Mouse (Mus musculus) liver, embryonic 13.5 days (tissue): ENCODE results near the gene Ankrd36. TPM values are rescaled to one million over a fixed set of nuclear protein-coding genes. Genes with fewer than 3 reads are reported as not detected.

Experiments used
- ATAC-seq: fragments of 200-750 bp; cut with Nextera tagmentation; 2 replicates; pipeline ENCODE4 v1.8.0; 2017; ENCODE audit warnings: low read depth, mild to moderate bottlenecking, moderate number of reproducible peaks, moderate library complexity
- DNase-seq: peaks from one replicate; pipeline ENCODE4 v3.0.0; 2022
- H3K27ac ChIP-seq: fragments of 300-500 bp; sonication (generic); 2 replicates; pipeline ENCODE4 v1.5.1; 2015; ENCODE audit warnings: moderate library complexity, mild to moderate bottlenecking, inconsistent platforms
- H3K27me3 ChIP-seq: fragments of 300-500 bp; sonication (generic); 2 replicates; pipeline ENCODE4 v1.6.1; 2015; ENCODE audit warnings: mild to moderate bottlenecking, inconsistent platforms
- H3K36me3 ChIP-seq: fragments of 300-500 bp; sonication (generic); 2 replicates; pipeline ENCODE4 v1.6.1; 2015; ENCODE audit warnings: mild to moderate bottlenecking, inconsistent platforms
- H3K4me1 ChIP-seq: fragments of 300-500 bp; sonication (generic); replicated peaks from 2 replicates; pipeline ENCODE4 v1.6.1; 2015; ENCODE audit warnings: inconsistent platforms
- H3K4me2 ChIP-seq: fragments of 300-500 bp; sonication (generic); 2 replicates; pipeline ENCODE4 v1.6.1; 2015; ENCODE audit warnings: inconsistent platforms, mild to moderate bottlenecking, moderate library complexity
- H3K4me3 ChIP-seq: fragments of 300-500 bp; sonication (generic); replicated peaks from 2 replicates; pipeline ENCODE4 v1.5.1; 2015; ENCODE audit warnings: mild to moderate bottlenecking, inconsistent platforms
- H3K9ac ChIP-seq: fragments of 300-500 bp; sonication (generic); 2 replicates; pipeline ENCODE4 v1.6.1; 2015; ENCODE audit warnings: mild to moderate bottlenecking, inconsistent platforms
- H3K9me3 ChIP-seq: fragments of 300-500 bp; sonication (generic); replicated peaks from 2 replicates; pipeline ENCODE4 v1.6.1; 2016; ENCODE audit warnings: inconsistent platforms
- WGBS: fragments of 180-500 bp; shearing (Covaris S2); methylation state at CpG from one replicate; pipeline ENCODE4 v1.1.7; 2015; ENCODE audit not compliant: insufficient replicate concordance; 5-methylcytosine and 5-hydroxymethylcytosine counted together
- polyA plus RNA-seq: library from polyadenylated mRNA; unstranded; fragments of >200 nt; fragmentation: Nextera tagmentation; extraction: Ambion mirVana; gene quantifications from 2 replicates; pipeline ENCODE4 v1.2.1, GENCODE M21; 2015

Gene Ankrd36
- polyA plus RNA-seq = 1.1 and 1.5 TPM in 2 replicates

GRCm38 (mm10) chr11:5569474-5569873, at the start of gene Ankrd36:
TSS of gene Ankrd36 (plus strand) at chr11:5569684.
- ATAC-seq (no peak), DNase-seq (no peak)
- Histone ChIP-seq H3K27me3 (no peaks in the 10 kb centered on the region), H3K4me1 (peaks cover 39% of the 10 kb centered on the region), H3K4me3 (no peak within 1 kb of the TSS), H3K9ac (no peak within 1 kb of the TSS), H3K4me2 (no peak within 1 kb of the TSS), H3K9me3 (peaks cover 5% of the 10 kb centered on the region; the same call in 1 of the 2 replicates), H3K36me3 (no peaks in the 10 kb centered on the region), H3K27ac (no peak within 1 kb of the TSS)
- 83% methylated on average over 12 of the region's 12 CpGs for whole genome bisulfite sequencing

- H3K9ac ChIP-seq = peak within 1 kb of the TSS; percentile 98
- H3K4me1 ChIP-seq = peaks cover 33% of the 10 kb centered on the region
- peaks cover 34% of the 10 kb centered on the region for H3K36me3 ChIP-seq
- H3K4me2 ChIP-seq = peak within 1 kb of the TSS; percentile 89
- H3K27me3 ChIP-seq = no peaks in the 10 kb centered on the region
- H3K27ac ChIP-seq = peak within 1 kb of the TSS; percentile 95
- DNase-seq (peak; percentile 94), ATAC-seq (peak; percentile 95)
- H3K9me3 ChIP-seq = no peaks in the 10 kb centered on the region
- under 1% methylated on average over 72 of the region's 72 CpGs for WGBS
- H3K4me3 ChIP-seq = peak within 1 kb of the TSS; percentile 94
These were observed 48.8 kb upstream of the Ankrd36 start, which contains the start of gene Xbp1 for GRCm38 (mm10) chr11:5520412-5521265. TSS of gene Xbp1 (plus strand) at chr11:5520659.

GRCm38 (mm10) chr11:5521266-5521515, 48.3 kb upstream of the Ankrd36 start:
- ATAC-seq (peak; percentile 22), DNase-seq (no peak)
- WGBS = under 1% methylated on average over 13 of the region's 13 CpGs

GRCm38 (mm10) chr11:5521516-5522291, 47.8 kb upstream of the Ankrd36 start:
- Histone ChIP-seq H3K27me3 (no peaks in the 10 kb centered on the region), H3K4me1 (peaks cover 33% of the 10 kb centered on the region), H3K9ac (peak overlapping the region; percentile 98), H3K27ac (peak overlapping the region; percentile 95), H3K36me3 (peaks cover 45% of the 10 kb centered on the region), H3K4me3 (peak overlapping the region; percentile 94), H3K9me3 (no peaks in the 10 kb centered on the region), H3K4me2 (peak overlapping the region; percentile 89)
- peak; percentile 65 for DNase-seq
- peak; percentile 61 for ATAC-seq
- under 1% methylated on average over 34 of the region's 34 CpGs for WGBS

More at GRCm38 (mm10) chr11:5521266-5521515, 48.3 kb upstream of the Ankrd36 start:
- H3K27ac ChIP-seq = peak overlapping the region; percentile 95
- H3K9ac ChIP-seq = peak overlapping the region; percentile 98
- H3K27me3 ChIP-seq = no peaks in the 10 kb centered on the region
- peaks cover 40% of the 10 kb centered on the region for H3K36me3 ChIP-seq
- H3K4me3 ChIP-seq = peak overlapping the region; percentile 94
- H3K4me2 ChIP-seq = peak overlapping the region; percentile 89
- H3K9me3 ChIP-seq = no peaks in the 10 kb centered on the region
- peaks cover 33% of the 10 kb centered on the region for H3K4me1 ChIP-seq

GRCm38 (mm10) chr11:5522798-5523415, 46.6 kb upstream of the Ankrd36 start:
- peak overlapping the region; percentile 95; the same call in 1 of the 2 replicates for H3K27ac ChIP-seq
- ATAC-seq (no peak), DNase-seq (no peak)

GRCm38 (mm10) chr11:5525418-5525817, 44.1 kb upstream of the Ankrd36 start:
- Histone ChIP-seq H3K9ac (no peak overlapping the region), H3K4me2 (no peak overlapping the region), H3K9me3 (no peaks in the 10 kb centered on the region), H3K27ac (no peak overlapping the region), H3K4me1 (peaks cover 29% of the 10 kb centered on the region), H3K27me3 (no peaks in the 10 kb centered on the region), H3K4me3 (no peak overlapping the region), H3K36me3 (peaks cover 77% of the 10 kb centered on the region)
- no peak for DNase-seq
- WGBS = 76% methylated on average over 4 of the region's 4 CpGs
- no peak for ATAC-seq

More at GRCm38 (mm10) chr11:5522798-5523415, 46.6 kb upstream of the Ankrd36 start:
- WGBS = 86% methylated on average over 11 of the region's 11 CpGs
- Histone ChIP-seq H3K9me3 (no peaks in the 10 kb centered on the region), H3K4me3 (peak overlapping the region; percentile 94), H3K36me3 (peaks cover 53% of the 10 kb centered on the region), H3K27me3 (no peaks in the 10 kb centered on the region), H3K4me2 (peak overlapping the region; percentile 89), H3K9ac (peak overlapping the region; percentile 98), H3K4me1 (peaks cover 33% of the 10 kb centered on the region)

GRCm38 (mm10) chr11:5526573-5527439, 42.7 kb upstream of the Ankrd36 start:
- H3K9ac ChIP-seq = no peak overlapping the region
- H3K9me3 ChIP-seq = no peaks in the 10 kb centered on the region
- no peak for ATAC-seq
- H3K4me1 ChIP-seq = peaks cover 29% of the 10 kb centered on the region
- no peak for DNase-seq
- no peak overlapping the region for H3K4me3 ChIP-seq
- no peak overlapping the region for H3K27ac ChIP-seq
- no peak overlapping the region for H3K4me2 ChIP-seq
- WGBS = 75% methylated on average over 7 of the region's 7 CpGs
- no peaks in the 10 kb centered on the region for H3K27me3 ChIP-seq
- peaks cover 91% of the 10 kb centered on the region for H3K36me3 ChIP-seq

- Histone ChIP-seq H3K9me3 (no peaks in the 10 kb centered on the region), H3K4me3 (no peak overlapping the region), H3K36me3 (peaks cover 95% of the 10 kb centered on the region), H3K27me3 (no peaks in the 10 kb centered on the region), H3K27ac (no peak overlapping the region), H3K4me2 (no peak overlapping the region), H3K9ac (no peak overlapping the region), H3K4me1 (peaks cover 19% of the 10 kb centered on the region)
- DNase-seq (no peak), ATAC-seq (no peak)
- 81% methylated on average over 5 of the region's 5 CpGs for WGBS
These were observed 41.5 kb upstream of the Ankrd36 start for GRCm38 (mm10) chr11:5527865-5528523.

- ATAC-seq (no peak), DNase-seq (no peak)
- H3K4me3 ChIP-seq = no peak overlapping the region
- H3K4me1 ChIP-seq = peaks cover 11% of the 10 kb centered on the region
- H3K9ac ChIP-seq = no peak overlapping the region
- no peaks in the 10 kb centered on the region for H3K27me3 ChIP-seq
- H3K27ac ChIP-seq = no peak overlapping the region
- H3K9me3 ChIP-seq = no peaks in the 10 kb centered on the region
- peaks cover 95% of the 10 kb centered on the region for H3K36me3 ChIP-seq
- no peak overlapping the region for H3K4me2 ChIP-seq
- 72% methylated on average over 5 of the region's 5 CpGs for WGBS
These were observed 40.6 kb upstream of the Ankrd36 start for GRCm38 (mm10) chr11:5528841-5529240.

- no peak overlapping the region for H3K4me3 ChIP-seq
- no peak overlapping the region for H3K27ac ChIP-seq
- H3K9me3 ChIP-seq = no peaks in the 10 kb centered on the region
- H3K4me2 ChIP-seq = no peak overlapping the region
- no peak overlapping the region for H3K9ac ChIP-seq
- peaks cover 95% of the 10 kb centered on the region for H3K36me3 ChIP-seq
- WGBS = 73% methylated on average over 5 of the region's 5 CpGs
- H3K4me1 ChIP-seq = peaks cover 4% of the 10 kb centered on the region; the same call in 1 of the 2 replicates
- ATAC-seq (no peak), DNase-seq (no peak)
- H3K27me3 ChIP-seq = no peaks in the 10 kb centered on the region
These were observed 39.3 kb upstream of the Ankrd36 start for GRCm38 (mm10) chr11:5530172-5530571.
